Mouse (Mus musculus): ENCODE measurements around the gene Tarsl2.
A peak's percentile ranks its signal among the peaks of the same experiment; 100 is the strongest.

The Tarsl2 gene

DNA sequence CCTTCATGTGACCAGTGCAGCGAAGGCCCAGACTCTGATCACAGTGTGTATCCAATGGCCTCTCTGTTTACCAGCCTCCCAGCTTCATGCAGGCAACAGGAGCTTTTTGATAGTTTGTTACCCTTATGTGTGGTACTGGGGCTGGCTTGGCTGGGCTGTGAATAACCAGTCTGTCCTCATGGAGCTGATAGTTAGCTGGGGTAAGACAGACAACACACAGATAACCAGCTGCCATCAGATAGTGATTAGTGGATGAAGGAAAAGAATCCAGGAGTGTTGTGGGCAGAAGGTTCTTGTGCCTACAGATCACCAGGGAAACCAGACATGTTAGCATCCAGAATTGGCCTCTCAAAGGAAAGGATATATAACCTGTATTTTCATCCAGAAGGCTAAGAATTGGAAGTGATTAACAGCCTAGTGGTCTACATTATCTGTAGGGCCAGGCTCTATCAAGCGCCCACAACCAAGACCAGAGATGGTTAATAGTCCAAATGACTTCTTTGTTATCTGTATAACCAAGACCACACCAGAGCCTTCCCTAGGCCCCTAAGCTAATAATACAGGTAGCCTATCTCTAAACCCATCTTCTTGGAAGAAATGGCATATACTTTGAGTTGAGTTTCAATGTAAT, 12.9 kb downstream of the Tarsl2 start:
- DNase-seq: no peak

DNA sequence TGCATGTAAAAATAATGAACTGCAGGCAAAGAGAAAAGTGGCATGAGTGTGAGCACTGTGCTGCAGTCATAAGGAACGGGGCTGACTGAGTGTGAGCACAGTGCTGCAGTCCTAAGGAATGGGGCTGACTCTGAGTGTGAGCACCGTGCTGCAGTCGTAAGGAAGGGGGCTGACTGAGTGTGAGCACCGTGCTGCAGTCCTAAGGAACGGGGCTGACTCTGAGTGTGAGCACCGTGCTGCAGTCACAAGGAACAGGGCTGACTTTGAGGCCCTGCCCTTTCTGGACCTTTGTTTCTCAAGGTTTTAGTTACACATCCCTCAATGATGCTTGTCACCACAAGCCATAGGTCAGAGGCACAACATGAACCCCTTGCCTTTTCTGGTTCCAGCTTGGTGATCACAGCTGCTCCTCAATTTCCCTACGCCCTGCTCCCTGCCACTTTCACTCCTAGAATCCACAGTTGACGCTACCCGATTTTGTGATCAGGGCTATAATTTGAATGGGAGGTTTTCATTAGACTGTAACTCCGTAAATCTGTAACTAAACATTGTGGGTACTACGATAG, 18.6 kb downstream of the Tarsl2 start:
- no peak for DNase-seq

DNA sequence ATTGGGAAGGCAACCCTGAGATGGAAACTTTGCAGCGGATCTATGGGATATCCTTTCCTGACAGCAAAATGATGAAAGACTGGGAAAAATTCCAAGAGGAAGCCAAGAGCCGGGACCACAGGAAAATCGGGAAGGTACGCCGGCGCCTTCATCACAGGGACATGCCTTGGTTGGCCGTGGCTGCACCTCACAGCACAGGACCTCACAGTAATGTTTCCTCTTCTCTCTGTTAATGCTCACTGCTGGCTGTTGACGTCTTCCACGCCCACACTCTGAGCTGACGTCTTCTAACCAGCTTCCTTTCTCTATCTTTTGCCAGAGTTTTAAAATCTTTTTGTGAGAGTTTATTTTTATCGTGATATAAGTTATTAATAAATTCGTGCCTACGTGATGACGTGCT, 19.2 kb downstream of the Tarsl2 start:
- no peak for DNase-seq

DNA sequence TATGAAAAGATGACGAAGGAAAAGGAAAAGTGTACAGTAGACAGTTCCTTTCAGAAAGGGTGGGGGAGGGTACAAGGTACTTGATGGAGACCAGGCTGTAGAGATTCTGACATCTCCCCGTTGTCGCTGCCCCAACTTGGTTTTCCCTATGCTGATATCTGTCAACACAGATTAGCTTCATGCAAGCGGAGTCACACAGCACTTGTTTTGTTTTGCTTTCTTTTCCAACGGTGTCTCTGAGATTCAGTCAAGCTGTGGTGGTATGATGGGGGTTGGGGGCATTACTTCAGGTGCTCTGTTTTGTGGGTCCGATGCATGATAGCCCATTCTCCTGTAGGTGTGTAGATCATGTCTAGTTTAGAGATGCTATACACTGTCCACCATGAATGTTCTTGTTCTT, 22.8 kb downstream of the Tarsl2 start:
- no peak for DNase-seq

DNA sequence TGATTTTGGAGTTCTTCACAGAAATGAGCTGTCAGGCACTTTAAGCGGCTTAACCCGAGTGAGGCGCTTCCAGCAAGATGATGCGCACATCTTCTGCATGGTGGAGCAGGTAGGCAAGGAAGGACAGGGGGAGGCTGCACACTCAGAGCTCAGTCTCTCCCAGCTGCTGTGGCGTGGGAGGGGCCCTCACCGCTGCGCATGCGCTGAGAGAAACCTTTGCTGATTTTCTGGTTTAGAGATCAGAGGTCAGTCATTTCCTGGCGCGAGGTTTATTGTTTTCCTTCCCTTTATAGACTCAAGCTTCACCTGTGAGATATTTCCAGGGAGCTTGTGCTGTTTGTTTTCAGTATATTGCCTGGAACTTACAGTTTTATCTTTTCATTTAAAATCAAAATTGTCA, 33.4 kb downstream of the Tarsl2 start:
- no peak for DNase-seq

DNA sequence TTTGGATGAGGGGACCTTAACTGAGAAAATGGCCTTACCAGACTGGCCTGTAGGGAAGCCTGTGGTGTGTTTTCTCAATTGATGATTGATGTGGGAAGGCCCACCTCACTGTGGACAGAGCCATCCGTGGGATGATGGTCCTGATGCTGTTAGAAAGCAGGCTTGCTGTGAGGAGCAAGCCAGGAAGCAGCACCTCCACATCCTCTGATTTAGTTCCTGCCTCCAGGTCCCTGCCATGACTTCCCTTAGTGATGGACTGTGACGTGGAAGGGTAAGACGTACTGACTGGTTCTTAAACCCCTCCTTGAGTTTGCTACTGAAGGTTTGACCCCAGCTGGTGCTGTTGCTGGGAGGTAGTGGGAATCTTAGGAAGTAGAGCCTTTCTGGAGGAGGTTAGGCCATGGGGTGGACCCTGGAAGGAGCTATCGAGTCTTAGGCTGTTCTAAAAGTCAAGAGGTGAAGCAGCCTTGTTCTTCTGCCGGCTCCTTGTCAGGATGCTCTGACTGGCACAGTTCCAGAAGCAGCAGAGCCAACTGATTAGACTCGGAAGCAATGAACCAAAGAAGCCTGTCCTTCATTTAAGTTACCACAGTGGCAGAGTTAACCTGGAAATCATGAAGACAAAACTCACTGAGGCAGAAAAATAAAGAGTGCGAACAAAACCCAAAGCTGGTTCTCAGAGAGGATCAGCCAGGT, 34.4 kb downstream of the Tarsl2 start:
- no peak for DNase-seq

DNA sequence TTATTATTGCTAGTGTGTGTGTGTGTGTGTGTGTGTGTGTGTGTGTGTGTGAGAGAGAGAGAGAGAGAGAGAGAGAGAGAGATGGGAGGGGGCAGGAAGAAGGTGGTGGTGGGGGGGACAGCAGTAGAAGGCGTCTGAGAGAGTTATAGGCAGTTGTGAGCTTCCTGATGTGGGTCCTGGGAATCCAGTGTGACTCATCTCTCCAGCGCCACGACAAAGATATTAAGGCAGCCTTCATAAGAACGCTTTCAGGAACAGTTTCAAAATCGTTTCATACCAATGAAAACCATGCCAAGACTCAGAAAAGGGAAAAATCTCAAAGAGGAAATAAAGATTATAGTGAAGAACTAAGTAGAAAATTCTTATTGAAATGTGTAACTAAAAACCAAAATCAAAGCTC, 36.5 kb downstream of the Tarsl2 start:
- no peak for DNase-seq

DNA sequence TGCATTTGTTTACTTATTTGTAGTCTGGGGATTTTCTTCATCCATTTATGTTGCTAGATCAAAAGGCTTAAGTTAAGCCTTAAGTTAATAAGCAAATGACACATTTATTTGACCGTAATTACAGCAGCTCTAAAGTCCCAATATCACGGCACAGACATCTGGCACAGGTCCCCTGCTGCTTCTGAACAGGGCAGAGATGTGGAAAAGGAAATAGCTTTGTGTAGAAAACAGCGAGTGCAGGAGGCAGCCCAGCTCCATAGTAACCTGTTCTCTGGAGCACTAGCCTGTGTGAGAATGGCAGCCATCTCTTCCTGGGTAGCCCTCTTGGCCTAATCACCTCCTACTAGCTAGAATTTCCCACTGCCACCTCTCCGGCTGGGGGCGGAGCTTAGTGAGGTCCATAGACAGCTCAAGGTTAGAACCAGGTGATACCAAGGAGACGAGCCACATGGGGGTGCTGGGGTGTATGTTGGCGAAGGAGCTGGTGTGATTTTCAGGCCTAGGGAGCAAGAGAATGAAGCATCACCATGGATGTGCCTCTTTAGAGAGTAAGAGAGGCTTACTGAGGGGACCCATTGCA, 39.6 kb downstream of the Tarsl2 start:
- no peak for DNase-seq

DNA sequence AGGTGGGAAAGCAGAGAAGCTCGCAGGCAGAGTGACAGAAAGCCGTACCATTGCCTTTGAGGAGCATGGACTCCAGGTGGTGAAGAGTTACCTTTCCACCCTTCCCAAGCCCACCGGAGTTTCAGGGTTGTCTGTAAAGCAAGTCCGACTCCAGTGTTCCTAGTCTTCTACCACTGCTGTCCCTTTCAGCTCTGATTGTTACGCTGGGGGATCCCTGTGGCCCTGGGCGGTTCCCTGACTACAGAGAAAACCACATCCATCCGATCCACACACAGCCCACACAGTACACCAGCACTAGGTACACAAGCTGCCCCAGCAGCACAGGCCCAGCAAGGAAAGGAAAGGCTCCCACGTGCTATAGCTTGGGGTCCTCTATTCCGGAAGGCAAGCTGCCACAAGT, 42.0 kb downstream of the Tarsl2 start:
- no peak for DNase-seq

DNA sequence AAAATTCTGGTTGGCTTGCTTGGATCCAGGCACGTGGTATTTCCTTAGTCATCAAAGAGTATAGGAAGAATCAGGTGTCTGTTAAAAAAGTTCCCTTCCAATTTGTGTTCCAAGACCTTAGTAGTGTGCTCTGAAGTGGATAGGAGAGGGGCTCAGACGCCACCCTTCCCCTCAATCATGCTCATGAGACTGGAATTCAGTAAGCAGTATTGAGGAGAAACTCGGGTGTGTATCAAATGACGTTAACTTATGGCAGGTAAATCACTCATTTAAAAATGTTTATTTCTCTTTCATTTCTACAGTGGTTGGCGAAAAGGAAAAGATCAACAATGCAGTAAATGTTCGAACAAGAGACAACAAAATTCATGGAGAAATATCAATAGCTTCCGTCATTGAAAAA, 46.2 kb downstream of the Tarsl2 start, which contains the start of gene Tm2d3:
Gene Tm2d3 (plus strand): TSS at position 301 of the 400 bp plus-strand sequence.
- no peak for DNase-seq

DNA sequence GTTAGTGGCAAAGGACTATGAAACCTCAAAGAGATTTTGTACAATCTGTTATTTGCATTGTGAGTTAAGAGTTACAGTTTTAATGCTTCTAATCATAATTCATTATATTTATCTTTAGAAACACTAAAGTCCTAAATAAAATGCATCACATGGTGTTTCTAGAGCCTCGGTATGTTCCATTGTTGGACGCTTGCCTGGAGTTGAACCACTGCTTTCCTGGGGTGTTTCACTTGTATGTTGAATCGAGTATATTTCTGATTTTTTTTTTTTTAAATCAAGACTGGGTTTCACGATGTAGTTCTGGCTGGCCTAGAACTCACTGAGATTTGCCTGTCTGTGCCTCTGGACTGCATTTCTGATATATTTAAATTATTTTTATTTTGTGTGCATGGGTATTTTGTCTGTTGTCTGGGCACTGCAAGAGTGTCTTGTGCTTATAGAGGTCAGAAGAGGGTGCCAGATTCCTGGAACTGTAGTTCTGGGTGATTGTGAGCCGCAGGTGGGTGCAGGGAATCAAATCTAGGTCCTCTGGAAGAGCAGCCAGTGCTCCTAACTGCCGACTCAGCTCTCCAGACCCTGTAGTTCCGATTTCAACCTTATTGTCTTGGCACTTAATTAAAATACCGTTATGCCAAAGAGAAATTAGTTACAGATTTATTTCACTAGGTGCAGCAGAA, 47.4 kb downstream of the Tarsl2 start:
- no peak for DNase-seq

DNA sequence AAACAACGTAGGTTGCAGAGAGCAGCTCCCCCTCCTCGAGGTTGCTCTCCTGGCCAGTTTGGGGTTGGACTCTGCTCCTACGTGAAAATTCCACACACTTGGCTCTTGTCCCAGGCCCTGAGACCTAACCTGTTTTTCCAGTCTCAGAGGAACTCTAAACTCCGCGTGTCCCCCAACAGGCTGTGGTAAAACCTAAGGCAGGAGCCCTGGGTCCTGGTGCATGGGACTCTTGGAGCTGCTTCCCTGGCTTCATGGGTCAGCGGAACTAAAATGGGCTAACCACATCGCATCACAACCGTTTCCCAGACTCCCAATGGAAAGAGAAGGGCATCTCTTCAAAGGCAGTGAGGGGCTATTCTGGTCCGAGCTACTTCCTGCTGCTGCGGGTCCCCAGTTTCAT, 48.2 kb downstream of the Tarsl2 start:
- DNase-seq: peak; percentile 62

DNA sequence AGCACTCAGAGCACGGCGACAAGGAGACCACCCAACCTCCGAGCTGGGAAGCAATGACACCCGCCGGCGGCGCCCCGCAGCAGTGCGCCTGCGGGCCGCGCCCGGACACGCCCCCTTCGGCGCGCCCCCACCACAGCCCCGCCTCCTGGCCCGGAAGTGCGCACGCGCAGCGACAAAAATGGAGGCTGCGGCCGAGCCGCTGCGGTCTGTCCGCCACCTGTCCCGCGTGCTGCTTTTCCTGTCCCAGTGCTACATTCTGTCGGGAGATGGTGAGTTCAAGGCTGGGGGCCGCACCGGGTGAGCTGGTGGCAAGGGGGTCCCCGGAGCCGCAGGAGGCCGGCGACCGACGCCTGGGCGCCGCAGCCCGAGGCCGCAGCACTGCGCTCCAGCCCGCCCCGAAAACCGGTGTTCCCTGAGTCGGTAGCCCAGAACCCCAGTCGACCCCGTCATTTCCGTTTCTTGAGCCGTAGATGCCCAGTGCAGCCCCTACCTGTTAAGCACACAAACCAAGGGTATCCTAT, 48.7 kb downstream of the Tarsl2 start:
- peak; percentile 90 for DNase-seq

DNA sequence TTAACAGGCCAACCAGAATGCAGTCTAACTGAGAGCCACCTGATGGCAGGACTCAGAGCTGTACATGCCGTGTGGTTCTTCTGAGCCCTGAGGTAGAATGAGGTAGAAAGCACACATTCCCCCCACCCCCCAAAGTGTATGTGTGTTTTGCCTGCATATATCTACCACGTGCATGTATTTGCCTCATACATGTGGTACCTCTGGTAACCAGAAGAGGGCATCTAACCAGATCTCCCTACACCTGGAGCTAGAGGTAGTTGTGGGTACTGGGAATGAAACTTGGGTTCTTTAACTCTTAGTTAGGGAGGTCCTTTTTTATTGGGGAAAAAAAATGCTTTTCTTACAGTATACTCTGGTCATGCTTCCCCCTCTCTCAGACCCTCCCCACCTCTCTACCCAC, 51.8 kb downstream of the Tarsl2 start:
- no peak for DNase-seq

DNA sequence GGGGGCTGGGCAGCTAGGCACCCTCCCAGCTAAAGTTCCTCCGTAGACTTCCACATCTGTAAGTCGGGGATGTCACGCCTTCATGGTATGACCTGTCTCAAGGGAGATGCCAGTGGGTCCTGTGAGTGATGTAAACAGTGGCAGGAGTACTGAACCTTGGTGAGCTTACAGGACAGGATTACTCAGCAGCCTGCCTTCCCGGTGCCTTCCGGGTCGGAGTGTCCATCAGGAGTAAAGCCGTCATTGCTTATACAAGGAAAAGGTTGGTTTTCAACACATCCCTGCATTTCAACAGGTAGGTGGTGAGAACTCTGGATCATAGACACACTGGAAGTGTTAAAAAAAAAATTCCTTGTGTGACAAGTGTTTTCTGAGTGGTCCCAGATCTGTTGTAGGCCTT, 57.4 kb downstream of the Tarsl2 start:
- DNase-seq: no peak

DNA sequence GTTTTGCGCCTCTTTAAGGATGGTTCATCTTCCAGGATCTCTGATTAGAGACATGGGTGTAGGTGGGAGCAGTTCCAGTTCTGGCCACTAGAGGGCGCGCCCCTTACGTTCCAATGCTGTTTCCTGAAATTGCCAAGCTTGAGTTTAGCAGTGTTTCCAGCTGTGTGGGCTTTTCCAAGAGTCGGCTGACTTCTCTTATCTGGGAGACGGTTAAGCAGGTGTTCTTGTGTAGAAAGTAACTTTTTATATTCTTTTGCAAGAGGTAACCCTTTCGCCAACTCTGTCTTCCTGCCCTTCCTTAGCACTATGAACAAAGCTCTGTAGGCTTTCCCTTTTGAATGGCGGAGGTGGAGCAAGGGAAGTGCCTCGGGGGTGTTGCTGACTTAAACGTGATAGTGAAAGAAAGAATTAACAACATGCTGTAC, 60.1 kb downstream of the Tarsl2 start:
- peak; percentile 84 for DNase-seq

DNA sequence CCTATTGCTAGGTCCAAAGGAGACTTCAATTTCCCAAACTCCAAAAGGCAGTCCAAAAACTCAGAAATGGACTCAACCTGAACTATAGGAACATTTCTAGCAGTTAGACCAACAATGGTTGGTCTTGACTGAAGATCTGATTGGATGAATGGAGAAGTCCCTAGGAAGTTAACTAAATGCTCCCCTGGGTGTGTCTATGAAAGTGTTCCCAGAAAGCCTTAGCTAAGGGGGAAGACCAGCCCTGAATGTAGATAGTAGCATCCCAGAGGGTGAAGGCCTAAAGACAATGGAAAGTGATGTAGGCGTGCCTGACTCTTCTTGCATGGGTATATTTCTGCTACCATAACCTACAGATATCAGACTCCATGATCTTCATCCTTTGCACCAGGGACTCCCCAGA, 63.8 kb downstream of the Tarsl2 start:
- no peak for DNase-seq

DNA sequence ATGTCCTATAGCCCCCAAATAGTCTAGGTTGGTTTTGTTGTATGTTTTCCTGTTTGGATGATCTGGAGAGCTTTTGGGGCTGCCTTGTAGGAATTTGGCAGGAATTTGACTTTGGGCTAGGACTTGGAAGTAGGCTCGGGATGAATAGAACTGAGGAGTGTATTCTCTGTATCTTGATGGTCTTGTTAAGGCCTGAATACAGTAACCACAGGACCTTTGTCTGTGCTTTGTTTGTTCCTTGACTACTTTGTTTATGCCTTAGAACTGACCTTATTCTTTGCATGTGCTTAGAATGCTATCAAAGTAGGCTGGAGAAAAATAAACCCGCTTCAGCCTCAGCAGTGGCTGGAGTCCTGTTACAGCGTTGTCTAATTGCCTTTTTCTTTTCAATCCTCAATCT, 65.6 kb downstream of the Tarsl2 start:
- no peak for DNase-seq

DNA sequence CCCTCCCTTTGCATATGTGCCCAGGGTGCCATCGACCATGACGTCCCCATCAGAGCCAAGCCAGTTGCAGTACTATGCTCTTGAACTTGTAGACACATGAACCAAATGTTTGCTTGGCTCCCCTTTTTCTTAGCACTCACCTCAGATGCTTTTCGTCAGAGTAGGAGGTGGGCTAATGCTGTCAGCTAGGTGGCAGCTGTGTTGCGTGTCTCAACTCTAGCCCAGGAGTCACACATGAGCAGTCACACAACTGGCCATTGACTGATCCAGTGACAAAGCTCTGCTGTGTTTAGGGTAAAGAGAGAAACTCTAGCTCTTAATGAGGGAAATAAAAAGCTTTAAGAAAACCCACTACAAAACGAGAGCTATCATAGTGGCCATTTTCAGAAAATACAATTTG, 69.1 kb downstream of the Tarsl2 start:
- no peak for DNase-seq

DNA sequence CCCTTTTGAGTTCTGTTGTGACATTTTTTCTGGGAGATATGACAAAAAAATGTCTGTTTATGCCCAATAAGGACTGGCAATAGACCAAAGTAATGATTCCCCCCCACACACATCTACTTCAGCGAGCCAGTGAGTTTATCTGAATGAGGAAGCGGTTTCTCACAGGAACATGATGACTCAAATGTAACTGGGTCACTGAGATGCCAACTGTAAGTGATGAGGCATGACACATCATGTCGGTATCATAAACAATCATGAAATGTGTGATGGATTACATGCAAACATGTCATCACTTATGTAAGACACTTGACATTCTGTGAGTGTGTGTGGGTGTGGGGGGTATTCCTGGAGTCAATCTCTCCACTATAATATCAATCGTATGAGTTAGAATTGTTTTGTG, 69.6 kb downstream of the Tarsl2 start:
- no peak for DNase-seq

DNA sequence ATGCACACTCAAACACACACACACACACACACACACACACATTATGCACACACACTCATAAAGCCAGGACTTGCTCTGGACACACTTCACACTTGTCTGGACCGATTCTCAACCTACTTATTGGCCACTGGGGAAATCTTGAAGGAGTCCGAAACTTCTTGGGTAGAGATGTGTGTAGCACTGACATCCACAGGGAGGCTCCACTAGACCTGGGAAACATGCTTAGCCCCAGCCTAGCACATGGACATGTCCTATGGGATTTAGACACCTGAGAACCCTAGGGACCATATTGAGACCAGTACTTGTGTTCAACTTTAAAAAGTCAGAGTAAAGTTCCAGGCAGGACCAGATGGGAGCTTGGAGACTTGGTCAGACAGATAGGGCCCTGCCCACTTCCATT, 89.3 kb downstream of the Tarsl2 start:
- peak; percentile 16 for DNase-seq

DNA sequence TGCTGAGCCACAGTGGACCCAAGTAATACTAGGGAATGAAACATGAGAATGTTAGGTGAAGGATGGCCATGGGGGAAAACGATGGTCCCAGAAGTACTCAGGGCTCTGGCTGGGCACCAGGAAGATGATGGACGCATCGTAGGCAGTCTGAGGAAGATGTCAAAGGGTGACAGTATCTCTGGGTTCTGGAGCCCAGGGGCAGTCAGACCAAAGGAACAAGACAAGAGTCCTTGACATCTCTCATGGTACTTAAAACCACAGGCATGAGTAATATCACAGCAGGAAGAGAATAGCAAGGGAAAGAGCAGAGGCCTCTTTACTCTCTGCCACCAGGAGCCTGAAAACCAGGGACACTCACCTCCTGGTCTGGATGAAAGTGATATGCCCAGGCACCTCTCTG, 90.6 kb downstream of the Tarsl2 start:
- no peak for DNase-seq

DNA sequence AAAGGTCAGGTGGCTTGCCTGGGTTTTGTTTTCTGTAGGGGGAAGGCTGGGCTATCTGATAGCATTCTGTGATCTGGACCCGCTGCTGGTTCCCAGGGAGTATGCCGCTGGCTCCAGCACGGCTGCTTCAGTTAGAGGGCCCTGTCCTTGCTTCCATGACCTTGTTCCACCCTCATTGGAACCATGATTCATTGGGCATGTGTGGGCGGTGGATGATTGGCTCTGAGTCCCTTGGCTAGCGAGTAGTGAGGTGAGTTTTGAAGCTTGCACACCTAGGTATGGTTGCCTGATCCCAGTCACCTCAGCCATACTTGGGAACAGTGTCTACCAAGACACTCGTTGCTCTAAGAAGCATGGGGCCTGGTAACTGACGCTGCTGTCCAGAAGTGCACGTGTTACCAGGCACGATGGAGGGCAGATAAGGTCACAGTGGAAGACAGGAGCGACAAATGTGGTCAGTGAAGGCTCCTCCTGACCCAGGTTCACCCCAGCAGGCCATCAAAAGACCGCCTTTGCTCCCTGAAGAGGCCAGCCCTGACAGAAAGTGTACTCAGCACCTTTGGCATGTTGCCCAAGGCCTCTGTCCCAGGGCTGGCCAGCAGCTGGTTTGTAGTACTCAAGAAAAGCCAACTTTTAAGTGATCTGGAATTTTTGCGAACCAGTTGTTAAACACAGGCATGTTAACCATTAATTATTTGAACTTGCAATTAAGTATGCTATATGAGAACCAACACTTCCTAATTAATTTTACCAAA, 92.8 kb downstream of the Tarsl2 start:
- peak; percentile 76 for DNase-seq
